Mouse (Mus musculus): Measurements from ENCODE around the gene Inpp5d. TPM values are rescaled to one million over a fixed set of nuclear protein-coding genes. Genes with fewer than 3 reads are reported as not detected.

Gene Inpp5d
- polyA plus RNA-seq, 1 experiment from 2014 or later = 3.7 TPM

Other genes with a start within 250 kb of the Inpp5d start
- 8.1 and 8.8 TPM in 2 replicates for gene Kcnj13, start 225.6 kb upstream of the Inpp5d start, polyA plus RNA-seq (2014; fragmentation: Nextera tagmentation; extraction: Ambion mirVana)
- gene Snorc, start 150.0 kb upstream of the Inpp5d start, polyA plus RNA-seq (2014; fragmentation: Nextera tagmentation; extraction: Ambion mirVana) = not detected in 2 replicates
- not detected in 2 replicates for gene Neu2, start 110.4 kb upstream of the Inpp5d start, polyA plus RNA-seq (2014; fragmentation: Nextera tagmentation; extraction: Ambion mirVana)
- 2.3 and 2.9 TPM in 2 replicates for gene Ngef, start 46.4 kb upstream of the Inpp5d start, polyA plus RNA-seq (2014; fragmentation: Nextera tagmentation; extraction: Ambion mirVana)
- 37.8 and 39.7 TPM in 2 replicates for gene Atg16l1, start 135.6 kb downstream of the Inpp5d start, polyA plus RNA-seq (2014; fragmentation: Nextera tagmentation; extraction: Ambion mirVana)
- 1.8 and 2.6 TPM in 2 replicates for gene Sag, start 183.4 kb downstream of the Inpp5d start, polyA plus RNA-seq (2014; fragmentation: Nextera tagmentation; extraction: Ambion mirVana)
- gene Dgkd, start 233.0 kb downstream of the Inpp5d start, polyA plus RNA-seq (2014; fragmentation: Nextera tagmentation; extraction: Ambion mirVana) = 28.3 and 30.8 TPM in 2 replicates